Mouse (Mus musculus) cortical plate, adult 2 months (tissue): Measurements from ENCODE around the gene Kpna7.

Experiments
- CTCF ChIP-seq: fragments of 200-500 bp; IDR thresholded peaks from 2 replicates; pipeline ENCODE4 v1.5.1; 2011; ENCODE audit warnings: mild to moderate bottlenecking, control low read depth, low read length; ENCODE audit not compliant: insufficient read depth; ENCODE audit errors: extremely low read depth
- POLR2A ChIP-seq: fragments of 200-500 bp; IDR thresholded peaks from 2 replicates; pipeline ENCODE4 v1.6.1; 2011; ENCODE audit warnings: mild to moderate bottlenecking, low read length, control low read depth; ENCODE audit not compliant: insufficient read depth; ENCODE audit errors: extremely low read depth

DNA sequence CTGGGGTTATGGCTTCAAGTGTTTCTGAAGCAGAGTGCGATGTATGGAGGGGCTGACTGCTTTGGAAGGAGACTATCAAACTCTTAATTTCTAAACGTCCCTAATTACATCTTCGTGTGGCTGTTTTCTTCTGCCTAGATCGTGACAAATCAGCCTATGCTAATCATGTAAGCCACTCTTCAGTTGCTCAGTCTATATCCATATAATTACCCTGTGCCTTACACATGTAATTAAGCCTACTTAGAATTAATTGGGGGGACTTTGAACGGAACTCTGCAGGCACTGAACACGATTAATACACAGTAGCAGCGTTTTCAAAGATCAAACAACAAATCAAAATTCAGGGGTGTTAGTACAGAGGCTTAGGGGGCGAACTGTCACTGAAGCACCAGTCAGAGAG is 25.9 kb downstream of the Kpna7 start:
- TF ChIP-seq POLR2A (no peak), CTCF (no peak)
